Mouse (Mus musculus): ENCODE data around the gene Hhat.

The Hhat gene

GRCm38 (mm10) chr1:192770495-192771331, at the start of gene Hhat:
Gene Hhat (minus strand): TSS chr1:192771223.
- peak; percentile 84 for DNase-seq (ENCODE audit: low read depth)

- DNase-seq (ENCODE audit: low read depth) = no peak
These were observed 47.3 kb upstream of the Hhat start for GRCm38 (mm10) chr1:192818334-192818733.

GRCm38 (mm10) chr1:192815789-192816188, 44.8 kb upstream of the Hhat start:
- DNase-seq (ENCODE audit: low read depth) = no peak

DNA sequence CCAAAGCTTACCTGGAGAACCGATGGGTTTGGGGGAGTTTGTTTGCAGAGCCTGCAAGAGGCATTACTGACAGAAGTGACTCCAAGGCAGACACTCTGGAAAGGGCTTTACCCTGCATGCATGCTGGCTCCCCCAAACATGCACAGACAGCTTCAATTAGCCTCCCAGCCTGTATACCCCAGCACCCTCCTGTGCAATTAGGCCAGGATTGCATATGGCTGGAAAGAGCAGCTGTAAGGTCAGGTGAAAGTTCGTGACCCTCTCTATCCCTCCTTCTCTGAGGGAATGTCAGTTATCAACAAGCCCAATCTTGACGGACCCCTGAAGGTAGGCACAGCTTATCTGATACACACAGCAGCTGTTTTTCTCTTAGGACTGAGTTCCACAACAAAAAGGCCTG, 43.7 kb upstream of the Hhat start:
- DNase-seq (ENCODE audit: low read depth) = no peak

DNA sequence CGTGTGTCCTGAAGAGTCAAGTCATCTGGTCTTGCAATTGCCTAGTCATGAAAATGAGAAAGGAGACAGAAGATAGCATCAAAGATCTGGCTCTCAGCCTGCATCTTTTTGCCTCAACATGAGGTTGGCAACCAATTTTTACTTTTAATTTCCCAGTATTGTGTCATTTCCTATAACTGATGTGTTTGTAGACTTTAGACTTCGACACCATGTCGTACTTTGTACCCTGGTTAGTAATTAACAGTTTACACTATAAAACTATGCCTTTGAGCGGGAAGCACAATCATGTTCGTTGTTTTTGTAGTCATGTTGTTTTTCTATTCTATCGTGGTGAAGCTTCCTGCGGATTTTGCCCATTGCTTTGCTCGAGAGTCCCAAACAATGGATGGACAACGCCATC, 41.7 kb upstream of the Hhat start:
- DNase-seq (ENCODE audit: low read depth) = no peak

DNA sequence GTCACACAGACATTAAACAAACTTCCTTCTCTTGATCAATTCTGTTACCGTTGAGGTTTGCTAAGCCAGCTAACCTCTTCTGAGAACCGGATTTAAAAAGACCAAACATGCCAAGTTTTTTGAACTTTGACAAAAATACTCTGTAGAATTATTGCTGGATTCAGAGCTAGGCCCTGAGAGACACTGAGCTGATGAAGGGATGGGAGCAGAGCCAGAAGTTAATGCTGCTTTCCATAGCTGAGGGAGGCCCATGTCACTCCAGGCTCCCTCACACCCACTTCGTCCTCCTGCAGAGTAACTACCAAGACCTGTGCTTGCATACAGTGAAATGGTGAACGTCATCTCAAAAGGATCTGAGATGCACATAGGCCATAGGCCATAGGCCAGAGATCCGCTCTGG, 41.3 kb upstream of the Hhat start:
- no peak for DNase-seq (ENCODE audit: low read depth)

- DNase-seq (ENCODE audit: low read depth) = no peak
These were observed 35.4 kb upstream of the Hhat start for GRCm38 (mm10) chr1:192806168-192807157.

GRCm38 (mm10) chr1:192800338-192800737, 29.3 kb upstream of the Hhat start:
- DNase-seq (ENCODE audit: low read depth) = no peak

DNA sequence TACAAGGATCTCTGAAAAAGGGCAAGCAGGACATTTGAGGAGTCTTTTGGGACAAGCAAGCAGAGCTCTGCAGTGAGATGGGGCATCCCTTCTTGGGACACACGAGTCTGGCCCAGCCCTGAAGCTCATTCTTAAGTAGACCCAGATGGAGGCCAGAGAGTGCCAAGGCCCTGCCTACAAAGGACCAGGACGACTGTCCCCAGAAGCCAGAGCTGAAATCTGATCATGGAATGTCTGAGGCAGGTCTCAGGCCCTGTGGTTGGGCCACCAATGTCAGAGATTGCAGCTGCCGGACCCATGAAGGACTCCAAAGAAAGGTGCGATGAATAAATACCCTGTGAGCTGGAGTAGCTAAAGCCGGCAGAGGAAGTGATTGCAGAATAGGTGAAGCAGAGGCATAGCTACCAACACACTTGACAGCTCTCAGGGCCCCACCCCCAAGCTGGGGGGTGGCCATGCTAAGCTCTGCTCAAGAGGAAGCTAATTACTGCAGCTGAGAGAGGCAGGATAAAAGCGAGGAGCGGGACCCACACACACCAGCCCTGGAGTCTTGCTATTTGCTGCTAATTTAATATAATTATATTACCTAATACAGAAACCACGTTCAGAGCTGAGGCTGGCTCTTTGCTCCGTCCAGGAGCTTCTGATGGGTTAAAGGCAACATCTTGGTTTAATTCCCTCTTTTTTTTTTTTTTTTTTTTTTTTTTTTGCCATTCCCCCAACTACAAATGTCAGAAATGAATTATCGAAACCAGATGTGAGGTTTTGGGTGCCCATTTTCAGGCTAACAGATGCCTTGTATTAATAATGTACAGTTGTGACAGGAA, 28.4 kb upstream of the Hhat start:
- no peak for DNase-seq (ENCODE audit: low read depth)

DNA sequence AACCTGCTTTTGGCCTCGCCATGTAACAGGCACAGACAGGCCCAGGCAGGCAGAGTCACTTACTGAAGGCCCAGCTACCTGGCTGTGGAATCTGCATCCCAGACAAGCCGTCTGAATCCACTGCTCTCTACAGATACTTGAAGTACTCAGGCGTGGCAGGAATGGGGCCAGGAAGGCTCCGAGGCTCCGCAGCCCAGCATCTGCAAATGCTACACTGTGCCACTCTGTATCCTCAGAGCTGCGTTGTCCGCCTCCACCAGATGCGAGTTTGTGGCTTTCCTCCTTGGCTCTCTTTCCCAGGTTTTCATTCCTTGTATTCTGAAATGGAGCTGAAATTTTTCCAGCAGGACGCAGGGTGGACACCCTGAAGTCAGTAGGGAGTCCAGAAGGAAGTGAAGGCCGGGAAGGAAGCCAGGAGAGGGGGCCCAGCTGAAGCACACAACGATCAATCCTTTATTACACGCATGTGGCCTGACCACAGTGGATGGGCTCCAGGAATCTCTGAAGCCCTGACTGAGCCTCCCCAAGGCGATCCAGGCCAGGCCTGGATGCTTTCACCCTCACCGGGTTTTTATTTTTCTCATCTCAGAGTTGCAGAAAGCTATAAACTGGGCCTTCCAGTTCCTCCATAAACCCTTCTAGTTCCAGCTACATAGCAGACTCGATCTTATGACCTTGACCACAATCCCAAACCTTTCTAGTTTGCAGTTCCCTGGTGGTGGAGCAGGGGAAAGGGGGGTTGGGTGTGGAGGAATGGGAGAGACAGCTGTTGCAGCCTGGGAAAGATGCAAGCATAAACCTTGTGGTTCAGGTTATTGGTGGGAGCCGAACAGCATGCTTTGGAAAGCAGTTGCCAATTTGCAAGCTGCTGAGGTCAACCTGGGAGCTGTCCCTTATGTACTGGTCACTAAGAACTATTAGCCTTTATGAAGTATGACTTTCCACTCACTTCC, 27.5 kb upstream of the Hhat start:
- no peak for DNase-seq (ENCODE audit: low read depth)

DNA sequence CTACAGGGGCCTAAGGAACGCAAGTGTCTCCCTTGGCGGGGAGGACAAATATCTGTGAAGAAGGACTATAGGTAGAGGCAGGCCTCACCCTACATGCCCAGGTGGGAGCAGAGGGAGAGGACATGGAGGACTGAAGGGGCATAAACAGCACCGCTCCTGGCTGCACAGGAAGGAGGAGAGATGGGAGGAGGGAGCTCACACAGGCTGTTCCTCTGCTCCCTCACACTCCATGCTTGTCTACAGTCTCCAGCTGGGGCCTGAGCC, 25.9 kb upstream of the Hhat start:
- DNase-seq (ENCODE audit: low read depth) = no peak

DNA sequence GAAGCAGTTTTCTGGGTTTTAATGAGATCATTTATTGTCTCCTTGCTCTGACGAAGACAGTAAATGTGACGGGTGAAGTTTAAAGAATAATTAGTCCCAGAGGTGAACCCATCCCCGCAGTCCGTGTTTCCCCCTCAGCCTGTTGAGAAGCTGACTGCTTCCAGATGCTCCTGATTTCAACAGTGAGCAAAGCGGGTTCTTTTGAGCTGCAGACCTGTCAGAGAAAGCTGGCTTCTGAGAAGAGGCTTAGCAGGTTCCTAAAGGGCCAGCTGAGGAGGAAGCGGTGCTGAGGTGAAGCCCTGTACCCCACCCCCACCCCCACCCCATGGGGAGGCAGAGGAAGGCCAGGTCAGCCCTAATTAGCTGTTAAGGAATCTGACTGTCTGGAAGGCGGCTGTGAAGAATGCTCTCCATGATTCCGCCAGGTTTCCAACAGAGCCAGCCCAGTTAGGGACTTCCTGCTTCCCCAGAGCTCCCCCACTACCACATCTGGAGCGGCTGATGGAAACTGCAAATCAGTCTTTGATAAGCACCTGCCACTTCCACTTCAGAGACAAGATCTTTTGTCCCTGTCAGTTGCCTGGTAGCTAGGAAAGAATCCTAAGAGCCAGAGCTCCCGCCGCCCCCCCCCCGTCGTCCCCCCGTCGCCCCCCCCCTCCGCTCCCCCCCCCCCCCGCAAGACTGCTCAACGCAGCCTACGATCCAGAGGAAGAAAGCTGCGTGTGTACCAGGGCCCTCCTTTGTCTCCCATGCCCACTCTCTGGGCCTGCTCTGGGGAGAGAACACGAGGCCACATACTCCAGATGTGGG, 25.4 kb upstream of the Hhat start:
- DNase-seq (ENCODE audit: low read depth) = no peak

DNA sequence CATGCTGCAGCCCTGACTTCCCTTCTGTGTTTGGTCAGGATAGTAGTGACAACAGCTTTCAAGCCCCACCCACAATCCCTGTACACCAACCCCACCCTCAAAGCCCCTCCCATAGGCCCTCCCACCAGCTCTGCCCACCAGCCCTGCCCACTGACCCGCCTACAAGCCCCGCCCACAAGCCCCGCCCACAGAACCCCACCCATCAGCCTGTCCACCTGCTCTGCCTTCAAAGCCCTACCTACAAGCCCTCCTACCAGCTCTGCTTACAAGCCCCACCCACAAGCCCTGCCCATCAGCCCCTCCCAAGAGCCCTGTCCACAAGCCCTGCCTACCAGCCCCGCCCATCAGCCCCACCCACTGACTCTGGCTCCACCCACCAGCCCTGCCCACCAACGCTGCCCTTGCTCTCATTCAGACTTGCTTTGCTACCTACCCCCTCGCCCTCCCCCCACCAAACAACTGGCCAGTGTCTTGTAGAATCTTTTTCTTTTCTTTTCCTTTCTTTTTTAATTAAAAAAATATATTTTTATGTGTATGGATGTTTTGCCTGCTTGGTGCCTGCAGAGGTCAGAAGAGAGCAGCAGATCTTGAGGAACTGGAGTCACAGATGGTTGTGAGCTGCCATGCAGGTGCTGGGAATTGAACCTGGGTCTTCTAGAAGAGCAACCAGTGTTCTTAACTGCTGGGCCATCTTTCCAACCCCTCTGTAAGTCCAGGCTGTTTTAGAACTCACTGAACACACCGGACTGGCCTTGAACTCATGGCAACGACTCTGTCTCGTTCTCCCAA, 24.1 kb upstream of the Hhat start:
- DNase-seq (ENCODE audit: low read depth) = peak; percentile 10

GRCm38 (mm10) chr1:192791897-192792361, 20.9 kb upstream of the Hhat start:
- DNase-seq (ENCODE audit: low read depth) = no peak

DNA sequence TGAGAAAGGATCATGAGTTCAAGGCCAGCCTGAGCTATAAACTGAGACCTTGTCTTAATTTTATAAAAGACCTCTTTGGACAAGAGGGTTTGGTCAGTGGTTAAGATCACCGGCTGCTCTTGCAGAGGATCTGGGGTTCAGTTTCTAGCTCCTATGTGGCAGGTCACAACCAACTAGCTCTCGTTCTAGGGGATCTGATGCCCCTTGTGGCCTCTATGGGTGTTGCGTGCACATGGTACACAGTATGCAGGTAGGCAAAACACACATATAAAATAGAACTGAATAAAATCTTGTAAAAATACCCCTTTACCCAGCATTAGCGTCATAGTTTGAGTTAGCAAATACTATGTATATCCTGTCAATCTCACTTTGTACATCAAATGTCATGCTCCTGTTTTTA, 19.4 kb upstream of the Hhat start:
- peak; percentile 57 for DNase-seq (ENCODE audit: low read depth)

- DNase-seq (ENCODE audit: low read depth) = no peak
These were observed 18.8 kb upstream of the Hhat start for GRCm38 (mm10) chr1:192789828-192790227.

DNA sequence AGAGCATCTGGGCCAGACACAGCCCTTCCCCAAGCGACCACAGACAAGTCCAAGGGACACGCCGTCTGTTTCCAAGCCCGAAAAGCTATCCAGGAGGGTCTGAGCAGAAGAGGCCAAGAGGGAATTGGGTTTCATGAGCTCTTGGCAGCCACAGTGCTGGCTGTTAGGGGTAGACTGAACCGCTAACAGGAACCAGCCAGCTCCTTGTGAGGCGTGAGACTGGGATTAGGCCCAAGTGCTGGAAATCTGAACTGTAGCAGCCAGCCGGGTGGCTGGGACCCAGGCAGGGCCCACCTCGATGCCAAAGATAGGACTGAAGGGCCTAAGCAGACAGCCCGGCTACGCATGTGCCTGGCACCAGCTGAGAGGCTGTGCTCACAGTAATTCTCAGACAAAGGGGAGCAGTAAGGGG, 18.1 kb upstream of the Hhat start:
- no peak for DNase-seq (ENCODE audit: low read depth)

GRCm38 (mm10) chr1:192786194-192786593, 15.2 kb upstream of the Hhat start:
- DNase-seq (ENCODE audit: low read depth) = no peak
